Mouse (Mus musculus) limb, embryonic 14.5 days (tissue): Measurements from ENCODE around the gene Zbtb5. TPM values are rescaled to one million over a fixed set of nuclear protein-coding genes. Genes with fewer than 3 reads are reported as not detected.

Experiments
- ATAC-seq: fragments of 200-750 bp; cut with Nextera tagmentation; 2 replicates; pipeline ENCODE4 v1.8.0; 2017; ENCODE audit warnings: low read depth, moderate number of reproducible peaks, moderate TSS enrichment; ENCODE audit not compliant: low FRiP score
- DNase-seq: peaks from one replicate; pipeline ENCODE4 v3.0.0-alpha.2; 2015; ENCODE audit warnings: low spot score
- H3K27ac ChIP-seq: fragments of 300-500 bp; sonication (generic); replicated peaks from 2 replicates; pipeline ENCODE4 v1.5.1; 2014; ENCODE audit warnings: low read depth, mild to moderate bottlenecking, low read length, moderate library complexity, mixed read lengths
- H3K27me3 ChIP-seq: fragments of 300-500 bp; sonication (generic); 2 replicates; pipeline ENCODE4 v1.6.1; 2014; ENCODE audit warnings: low read length, mixed read lengths; ENCODE audit not compliant: control insufficient read depth, insufficient read depth
- H3K36me3 ChIP-seq: fragments of 300-500 bp; sonication (generic); 2 replicates; pipeline ENCODE4 v1.6.1; 2014; ENCODE audit warnings: mild to moderate bottlenecking, low read length, moderate library complexity, mixed read lengths; ENCODE audit not compliant: control insufficient read depth, insufficient read depth
- H3K4me1 ChIP-seq: fragments of 300-500 bp; sonication (generic); 2 replicates; pipeline ENCODE4 v1.6.1; 2014; ENCODE audit warnings: antibody characterized with exemption, low read length, mixed read lengths; ENCODE audit not compliant: control insufficient read depth, insufficient read depth
- H3K4me2 ChIP-seq: fragments of 300-500 bp; sonication (generic); replicated peaks from 2 replicates; pipeline ENCODE4 v1.6.1; 2014; ENCODE audit warnings: low read depth, mild to moderate bottlenecking, low read length, moderate library complexity; ENCODE audit not compliant: severe bottlenecking
- H3K4me3 ChIP-seq: fragments of 300-500 bp; sonication (generic); replicated peaks from 2 replicates; pipeline ENCODE4 v1.5.1; 2014; ENCODE audit warnings: low read length
- H3K9ac ChIP-seq: fragments of 300-500 bp; sonication (generic); 2 replicates; pipeline ENCODE4 v1.6.1; 2014; ENCODE audit warnings: mild to moderate bottlenecking, low read depth, low read length, moderate library complexity; ENCODE audit not compliant: severe bottlenecking
- H3K9me3 ChIP-seq: fragments of 300-500 bp; sonication (generic); 2 replicates; pipeline ENCODE4 v1.6.1; 2016; ENCODE audit warnings: low read length; ENCODE audit not compliant: control insufficient read depth
- POLR2A ChIP-seq: fragments of 200-500 bp; IDR thresholded peaks from 2 replicates; pipeline ENCODE4 v1.8.0; 2012; ENCODE audit warnings: inconsistent platforms, mild to moderate bottlenecking, moderate library complexity, borderline replicate concordance; ENCODE audit not compliant: insufficient read depth, insufficient read length; ENCODE audit errors: extremely low read depth
- WGBS: fragments of 180-500 bp; shearing (Covaris S2); extraction: QIAGEN DNeasy Blood & Tissue Kit; methylation state at CpG from one replicate; pipeline ENCODE4 v1.1.7; 2014; 5-methylcytosine and 5-hydroxymethylcytosine counted together
- polyA plus RNA-seq, 2 experiments: library from polyadenylated mRNA; depleted of rRNA in 1 of 2; stranded (reverse) in 1 of 2; unstranded in 1 of 2; fragments of >200 nt; fragmentation: Nextera tagmentation in 1 of 2; extraction: Ambion mirVana in 1 of 2; gene quantifications; 2 replicates each; pipeline versions ENCODE4 v1.2.1 to v1.2.3; 2012 to 2014

The Zbtb5 gene
- polyA plus RNA-seq, 2 experiments = 16.0 to 27.4 TPM

GRCm38 (mm10) chr4:44976921-44977710 lies 35.1 kb downstream of the Zbtb5 start:
- no peak for DNase-seq
- H3K27me3 ChIP-seq = no peaks in the 10 kb centered on the region
- H3K9ac ChIP-seq = no peak overlapping the region
- no peaks in the 10 kb centered on the region for H3K9me3 ChIP-seq
- H3K4me2 ChIP-seq = no peak overlapping the region
- H3K36me3 ChIP-seq = no peaks in the 10 kb centered on the region
- H3K4me3 ChIP-seq = no peak overlapping the region
- 87% methylated on average over 10 of the region's 10 CpGs for WGBS
- no peak for ATAC-seq
- TF ChIP-seq POLR2A = no peak
- H3K4me1 ChIP-seq = peaks cover 9% of the 10 kb centered on the region
- H3K27ac ChIP-seq = no peak overlapping the region

- no peak overlapping the region for H3K4me2 ChIP-seq
- no peaks in the 10 kb centered on the region for H3K9me3 ChIP-seq
- H3K9ac ChIP-seq = no peak overlapping the region
- no peak for DNase-seq
- H3K4me1 ChIP-seq = peaks cover 5% of the 10 kb centered on the region; the same call in 1 of the 2 replicates
- 80% methylated on average over 6 of the region's 6 CpGs for WGBS
- H3K36me3 ChIP-seq = no peaks in the 10 kb centered on the region
- TF ChIP-seq POLR2A = no peak
- H3K27me3 ChIP-seq = no peaks in the 10 kb centered on the region
- H3K27ac ChIP-seq = no peak overlapping the region
- no peak overlapping the region for H3K4me3 ChIP-seq
- ATAC-seq = no peak
Observed at GRCm38 (mm10) chr4:44976026-44976615, 36.1 kb downstream of the Zbtb5 start.

GRCm38 (mm10) chr4:44974331-44974730 lies 37.9 kb downstream of the Zbtb5 start:
- Histone ChIP-seq H3K27me3 (no peaks in the 10 kb centered on the region), H3K4me2 (no peak overlapping the region), H3K9ac (no peak overlapping the region), H3K36me3 (no peaks in the 10 kb centered on the region), H3K9me3 (no peaks in the 10 kb centered on the region), H3K4me3 (no peak overlapping the region), H3K4me1 (no peaks in the 10 kb centered on the region), H3K27ac (no peak overlapping the region)
- no peak for TF ChIP-seq POLR2A
- ATAC-seq = no peak
- 76% methylated on average over 8 of the region's 8 CpGs for WGBS
- DNase-seq = no peak

- Histone ChIP-seq H3K9ac (no peak overlapping the region), H3K4me3 (0 out of 2 replicates have a peak overlapping the region, but pooled peaks have one; percentile 10), H3K36me3 (no peaks in the 10 kb centered on the region), H3K9me3 (no peaks in the 10 kb centered on the region), H3K4me2 (peak overlapping the region; percentile 11; the same call in 1 of the 2 replicates), H3K4me1 (no peaks in the 10 kb centered on the region), H3K27ac (no peak overlapping the region), H3K27me3 (no peaks in the 10 kb centered on the region)
- WGBS = 55% methylated on average over 14 of the region's 14 CpGs
- no peak for TF ChIP-seq POLR2A
- ATAC-seq = 0 out of 2 replicates have a peak, but pooled peaks have one; percentile 25
- DNase-seq = no peak
Observed at GRCm38 (mm10) chr4:44973871-44974270, 38.3 kb downstream of the Zbtb5 start.

GRCm38 (mm10) chr4:44973450-44973849 lies 38.8 kb downstream of the Zbtb5 start:
- H3K9me3 ChIP-seq = no peaks in the 10 kb centered on the region
- ATAC-seq (peak; percentile 59), DNase-seq (peak; percentile 80)
- H3K4me1 ChIP-seq = no peaks in the 10 kb centered on the region
- H3K4me2 ChIP-seq = peak overlapping the region; percentile 11; the same call in 1 of the 2 replicates
- H3K4me3 ChIP-seq = 0 out of 2 replicates have a peak overlapping the region, but pooled peaks have one; percentile 10
- H3K36me3 ChIP-seq = no peaks in the 10 kb centered on the region
- H3K9ac ChIP-seq = no peak overlapping the region
- 13% methylated on average over 9 of the region's 9 CpGs for WGBS
- H3K27ac ChIP-seq = no peak overlapping the region
- no peak for TF ChIP-seq POLR2A
- H3K27me3 ChIP-seq = no peaks in the 10 kb centered on the region
